Mouse (Mus musculus): ENCODE measurements around the gene Ap3d1. TPM values are rescaled to one million over a fixed set of nuclear protein-coding genes. Genes with fewer than 3 reads are reported as not detected.
A peak's percentile ranks its signal among the peaks of the same experiment; 100 is the strongest.

The Ap3d1 gene
- polyA plus RNA-seq, 1 experiment from 2014 or later: 44.0 TPM

GRCm38 (mm10) chr10:80741634-80742179 is 357 bp downstream of the Ap3d1 start:
- H3K27me3 ChIP-seq (replicated peaks): no peaks in the 10 kb centered on the region
- peak overlapping the region; percentile 99 for H3K4me2 ChIP-seq
- peak overlapping the region; percentile 91 for H3K4me3 ChIP-seq
- ATAC-seq (ENCODE audit: extremely low read depth, insufficient number of reproducible peaks, low FRiP score, low TSS enrichment): no peak; the same call in 1 of the 2 replicates
- H3K27ac ChIP-seq (replicated peaks): peak overlapping the region; percentile 85
- under 1% methylated on average over 46 of the region's 46 CpGs for WGBS
- H3K9me3 ChIP-seq: no peaks in the 10 kb centered on the region
- peak overlapping the region; percentile 97 for H3K9ac ChIP-seq
- peaks cover 43% of the 10 kb centered on the region for H3K4me1 ChIP-seq
- H3K36me3 ChIP-seq: peaks cover 15% of the 10 kb centered on the region

GRCm38 (mm10) chr10:80741146-80741545 is 918 bp downstream of the Ap3d1 start:
- Histone ChIP-seq H3K4me2 (peak overlapping the region; percentile 99), H3K36me3 (peaks cover 20% of the 10 kb centered on the region), H3K9ac (peak overlapping the region; percentile 97), H3K27me3 (replicated peaks) (no peaks in the 10 kb centered on the region), H3K27ac (replicated peaks) (peak overlapping the region; percentile 85), H3K4me1 (peaks cover 48% of the 10 kb centered on the region), H3K9me3 (no peaks in the 10 kb centered on the region), H3K4me3 (peak overlapping the region; percentile 91)
- no peak for ATAC-seq (ENCODE audit: extremely low read depth, insufficient number of reproducible peaks, low FRiP score, low TSS enrichment)
- 13% methylated on average over 5 of the region's 5 CpGs for WGBS

- Histone ChIP-seq H3K9me3 (no peaks in the 10 kb centered on the region), H3K27me3 (replicated peaks) (no peaks in the 10 kb centered on the region), H3K4me3 (no peak overlapping the region), H3K4me2 (no peak overlapping the region), H3K9ac (no peak overlapping the region), H3K4me1 (peaks cover 46% of the 10 kb centered on the region), H3K27ac (replicated peaks) (no peak overlapping the region), H3K36me3 (peaks cover 38% of the 10 kb centered on the region)
- no peak for ATAC-seq (ENCODE audit: extremely low read depth, insufficient number of reproducible peaks, low FRiP score, low TSS enrichment)
- WGBS: 76% methylated on average over 1 of the region's 1 CpGs
Measured at GRCm38 (mm10) chr10:80738657-80739056, 3.4 kb downstream of the Ap3d1 start.

GRCm38 (mm10) chr10:80736731-80737130 is 5.3 kb downstream of the Ap3d1 start:
- 48% methylated on average over 5 of the region's 5 CpGs for whole genome bisulfite sequencing
- Histone ChIP-seq H3K4me2 (no peak overlapping the region), H3K4me1 (peaks cover 48% of the 10 kb centered on the region), H3K27me3 (replicated peaks) (no peaks in the 10 kb centered on the region), H3K9ac (peak overlapping the region; percentile 44; the same call in 1 of the 2 replicates), H3K27ac (replicated peaks) (peak overlapping the region; percentile 29; the same call in 1 of the 2 replicates), H3K36me3 (peaks cover 54% of the 10 kb centered on the region), H3K9me3 (no peaks in the 10 kb centered on the region), H3K4me3 (no peak overlapping the region)
- no peak for ATAC-seq (ENCODE audit: extremely low read depth, insufficient number of reproducible peaks, low FRiP score, low TSS enrichment)

- Histone ChIP-seq H3K27me3 (replicated peaks) (no peaks in the 10 kb centered on the region), H3K4me2 (no peak overlapping the region), H3K27ac (replicated peaks) (no peak overlapping the region), H3K9me3 (no peaks in the 10 kb centered on the region), H3K9ac (no peak overlapping the region), H3K36me3 (peaks cover 89% of the 10 kb centered on the region), H3K4me3 (no peak overlapping the region), H3K4me1 (peaks cover 27% of the 10 kb centered on the region)
- 78% methylated on average over 6 of the region's 6 CpGs for WGBS
- no peak for ATAC-seq (ENCODE audit: extremely low read depth, insufficient number of reproducible peaks, low FRiP score, low TSS enrichment)
Measured at GRCm38 (mm10) chr10:80732611-80733101, 9.4 kb downstream of the Ap3d1 start.

GRCm38 (mm10) chr10:80727369-80728127 is 14.5 kb downstream of the Ap3d1 start:
- no peaks in the 10 kb centered on the region for H3K27me3 ChIP-seq (replicated peaks)
- H3K4me3 ChIP-seq: no peak overlapping the region
- H3K4me2 ChIP-seq: no peak overlapping the region
- no peak overlapping the region for H3K27ac ChIP-seq (replicated peaks)
- H3K9ac ChIP-seq: no peak overlapping the region
- peaks cover 100% of the 10 kb centered on the region for H3K36me3 ChIP-seq
- WGBS: 79% methylated on average over 5 of the region's 5 CpGs
- no peaks in the 10 kb centered on the region for H3K9me3 ChIP-seq
- ATAC-seq (ENCODE audit: extremely low read depth, insufficient number of reproducible peaks, low FRiP score, low TSS enrichment): no peak
- H3K4me1 ChIP-seq: no peaks in the 10 kb centered on the region

- Histone ChIP-seq H3K27me3 (replicated peaks) (no peaks in the 10 kb centered on the region), H3K9ac (no peak overlapping the region), H3K27ac (replicated peaks) (no peak overlapping the region), H3K4me1 (no peaks in the 10 kb centered on the region), H3K36me3 (peaks cover 100% of the 10 kb centered on the region), H3K9me3 (no peaks in the 10 kb centered on the region), H3K4me2 (no peak overlapping the region), H3K4me3 (no peak overlapping the region)
- ATAC-seq (ENCODE audit: extremely low read depth, insufficient number of reproducible peaks, low FRiP score, low TSS enrichment): no peak
- WGBS: 91% methylated on average over 1 of the region's 1 CpGs
Measured at GRCm38 (mm10) chr10:80717281-80717680, 24.8 kb downstream of the Ap3d1 start.

- H3K9ac ChIP-seq: no peak overlapping the region
- H3K4me2 ChIP-seq: no peak overlapping the region
- H3K27me3 ChIP-seq (replicated peaks): no peaks in the 10 kb centered on the region
- no peak overlapping the region for H3K4me3 ChIP-seq
- no peak overlapping the region for H3K27ac ChIP-seq (replicated peaks)
- WGBS: 73% methylated on average over 3 of the region's 3 CpGs
- H3K4me1 ChIP-seq: peaks cover 3% of the 10 kb centered on the region; the same call in 1 of the 2 replicates
- no peak for ATAC-seq (ENCODE audit: extremely low read depth, insufficient number of reproducible peaks, low FRiP score, low TSS enrichment)
- H3K36me3 ChIP-seq: peaks cover 100% of the 10 kb centered on the region
- no peaks in the 10 kb centered on the region for H3K9me3 ChIP-seq
Measured at GRCm38 (mm10) chr10:80710834-80711233, 31.2 kb downstream of the Ap3d1 start.

GRCm38 (mm10) chr10:80705479-80705878 is 36.6 kb downstream of the Ap3d1 start:
- no peak for ATAC-seq (ENCODE audit: extremely low read depth, insufficient number of reproducible peaks, low FRiP score, low TSS enrichment)
- Histone ChIP-seq H3K9me3 (no peaks in the 10 kb centered on the region), H3K4me1 (peaks cover 43% of the 10 kb centered on the region), H3K36me3 (peaks cover 54% of the 10 kb centered on the region), H3K27ac (replicated peaks) (0 out of 2 replicates have a peak overlapping the region, but pooled peaks have one; percentile 5), H3K4me2 (no peak overlapping the region), H3K27me3 (replicated peaks) (no peaks in the 10 kb centered on the region), H3K9ac (no peak overlapping the region), H3K4me3 (no peak overlapping the region)
- 67% methylated on average over 3 of the region's 3 CpGs for WGBS

- ATAC-seq (ENCODE audit: extremely low read depth, insufficient number of reproducible peaks, low FRiP score, low TSS enrichment): no peak
Measured at GRCm38 (mm10) chr10:80705033-80705432, 37.0 kb downstream of the Ap3d1 start.

GRCm38 (mm10) chr10:80704418-80704817 is 37.6 kb downstream of the Ap3d1 start:
- Histone ChIP-seq H3K4me1 (peaks cover 53% of the 10 kb centered on the region), H3K4me2 (no peak overlapping the region), H3K27me3 (replicated peaks) (no peaks in the 10 kb centered on the region), H3K9me3 (no peaks in the 10 kb centered on the region), H3K9ac (peak overlapping the region; percentile 82; the same call in 1 of the 2 replicates), H3K4me3 (no peak overlapping the region), H3K36me3 (peaks cover 44% of the 10 kb centered on the region), H3K27ac (replicated peaks) (0 out of 2 replicates have a peak overlapping the region, but pooled peaks have one; percentile 15)
- no peak for ATAC-seq (ENCODE audit: extremely low read depth, insufficient number of reproducible peaks, low FRiP score, low TSS enrichment)
- 84% methylated on average over 5 of the region's 5 CpGs for WGBS

More at GRCm38 (mm10) chr10:80705033-80705432, 37.0 kb downstream of the Ap3d1 start:
- H3K4me3 ChIP-seq: no peak overlapping the region
- H3K36me3 ChIP-seq: peaks cover 50% of the 10 kb centered on the region
- H3K9me3 ChIP-seq: no peaks in the 10 kb centered on the region
- 0 out of 2 replicates have a peak overlapping the region, but pooled peaks have one; percentile 82 for H3K9ac ChIP-seq
- peaks cover 48% of the 10 kb centered on the region for H3K4me1 ChIP-seq
- H3K4me2 ChIP-seq: no peak overlapping the region
- WGBS: 52% methylated on average over 3 of the region's 3 CpGs
- H3K27me3 ChIP-seq (replicated peaks): no peaks in the 10 kb centered on the region
- 0 out of 2 replicates have a peak overlapping the region, but pooled peaks have one; percentile 15 for H3K27ac ChIP-seq (replicated peaks)

Data from heart, embryonic 13.5 days (tissue).